Mouse (Mus musculus) lung, embryonic 14.5 days (tissue): ENCODE results near the gene Rfc4. TPM values are rescaled to one million over a fixed set of nuclear protein-coding genes. Genes with fewer than 3 reads are reported as not detected.

Experiments used
- ATAC-seq: fragments of 200-750 bp; cut with Nextera tagmentation; 2 replicates; pipeline ENCODE4 v1.8.0; 2017; ENCODE audit warnings: mild to moderate bottlenecking, moderate TSS enrichment, moderate library complexity; ENCODE audit not compliant: insufficient read depth
- DNase-seq: peaks from one replicate; pipeline ENCODE4 v3.0.0-alpha.2; 2015
- H3K27ac ChIP-seq: fragments of 300-500 bp; sonication (generic); 2 replicates; pipeline ENCODE4 v1.5.1; 2014; ENCODE audit warnings: low read depth, mild to moderate bottlenecking, moderate library complexity
- H3K27me3 ChIP-seq: fragments of 300-500 bp; sonication (generic); 2 replicates; pipeline ENCODE4 v1.6.1; 2014; ENCODE audit warnings: low read length, control low read depth; ENCODE audit not compliant: insufficient read depth
- H3K36me3 ChIP-seq: fragments of 300-500 bp; sonication (generic); 2 replicates; pipeline ENCODE4 v1.6.1; 2014; ENCODE audit warnings: control low read depth; ENCODE audit not compliant: insufficient read depth
- H3K4me1 ChIP-seq: fragments of 300-500 bp; sonication (generic); 2 replicates; pipeline ENCODE4 v1.6.1; 2014; ENCODE audit warnings: antibody characterized with exemption, control low read depth; ENCODE audit not compliant: insufficient read depth
- H3K4me2 ChIP-seq: fragments of 300-500 bp; sonication (generic); 2 replicates; pipeline ENCODE4 v1.6.1; 2014; ENCODE audit warnings: mild to moderate bottlenecking
- H3K4me3 ChIP-seq: fragments of 300-500 bp; sonication (generic); 2 replicates; pipeline ENCODE4 v1.5.1; 2014; ENCODE audit warnings: low read depth, low read length
- H3K9ac ChIP-seq: fragments of 300-500 bp; sonication (generic); 2 replicates; pipeline ENCODE4 v1.6.1; 2014
- H3K9me3 ChIP-seq: fragments of 300-500 bp; sonication (generic); 2 replicates; pipeline ENCODE4 v1.6.1; 2016; ENCODE audit warnings: low read depth, low read length, control low read depth
- CTCF ChIP-seq: IDR thresholded peaks from 2 replicates; pipeline ENCODE4 v1.5.1; 2016; ENCODE audit warnings: antibody characterized with exemption, low read depth
- WGBS: fragments of 180-500 bp; shearing (Covaris S2); extraction: QIAGEN DNeasy Blood & Tissue Kit; methylation state at CpG from one replicate; pipeline ENCODE4 v1.1.7; 2014; 5-methylcytosine and 5-hydroxymethylcytosine counted together
- polyA plus RNA-seq: library from polyadenylated mRNA; unstranded; fragments of >200 nt; fragmentation: Nextera tagmentation; extraction: Ambion mirVana; gene quantifications from 2 replicates; pipeline ENCODE4 v1.2.1, GENCODE M21; 2014

Gene Rfc4
- polyA plus RNA-seq, 1 experiment from 2014 or later, result 148 TPM

DNA sequence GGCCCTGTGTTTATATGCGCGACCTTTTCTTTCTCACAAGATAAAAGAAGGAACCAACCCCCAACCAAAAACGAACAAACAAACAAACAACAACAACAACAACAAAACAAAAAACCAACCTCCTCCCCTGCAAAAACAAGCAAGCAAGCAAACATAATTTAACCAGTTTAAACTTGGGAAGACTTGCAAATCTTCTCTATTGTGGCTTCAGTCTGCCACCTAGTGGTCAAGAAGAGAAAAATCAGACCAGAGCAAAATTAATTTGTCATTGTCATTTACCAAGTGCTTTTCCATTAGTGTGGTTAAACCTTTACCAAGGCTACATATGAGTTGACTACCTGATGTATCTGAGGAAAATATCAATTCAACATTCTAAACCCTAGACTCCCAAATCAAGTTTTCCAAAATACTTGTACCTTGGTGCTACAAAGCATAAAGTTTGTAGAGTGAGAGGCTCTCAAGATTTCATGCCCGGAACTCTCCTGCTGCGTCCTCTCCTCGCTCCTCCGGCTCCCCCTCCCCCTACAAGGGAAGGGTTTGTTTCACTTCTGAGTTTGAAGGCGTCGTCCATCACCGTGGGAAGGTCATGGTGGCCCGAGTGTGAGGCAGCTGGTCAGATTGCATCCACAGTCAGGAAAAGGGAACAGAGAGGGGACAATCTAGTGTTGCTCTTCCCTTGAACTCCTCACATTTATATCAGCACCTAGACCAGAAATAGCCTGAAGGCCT, 8.0 kb upstream of the Rfc4 start:
- Histone ChIP-seq H3K9me3 (no peaks in the 10 kb centered on the region), H3K4me2 (no peak overlapping the region), H3K27ac (no peak overlapping the region), H3K4me3 (no peak overlapping the region), H3K9ac (no peak overlapping the region), H3K36me3 (no peaks in the 10 kb centered on the region), H3K4me1 (no peaks in the 10 kb centered on the region), H3K27me3 (no peaks in the 10 kb centered on the region)
- peak; percentile 84 for TF ChIP-seq CTCF
- DNase-seq (peak; percentile 84), ATAC-seq (no peak)
- WGBS, result 19% methylated on average over 11 of the region's 11 CpGs

DNA sequence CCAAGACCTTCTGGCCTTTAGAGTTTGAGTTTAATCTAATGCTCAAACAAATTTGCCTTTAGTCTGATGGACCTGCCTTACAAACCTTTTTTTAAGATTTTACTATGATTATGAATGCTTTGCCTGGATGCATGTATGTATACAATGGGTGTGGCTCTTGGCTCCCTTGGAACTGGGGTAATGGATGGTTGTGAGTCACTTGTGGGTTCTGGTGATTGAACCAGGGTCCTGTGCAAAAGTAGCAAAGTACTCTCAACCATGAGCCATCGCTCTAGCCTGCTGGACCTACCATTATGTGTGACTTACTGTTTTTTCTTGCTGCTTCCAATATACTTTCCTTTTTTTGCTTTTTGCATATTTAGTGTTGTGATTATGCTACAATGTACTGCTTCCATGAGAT, 4.8 kb upstream of the Rfc4 start:
- no peaks in the 10 kb centered on the region for H3K9me3 ChIP-seq
- no peak overlapping the region for H3K4me3 ChIP-seq
- H3K4me2 ChIP-seq, result no peak overlapping the region
- no peaks in the 10 kb centered on the region for H3K4me1 ChIP-seq
- 85% methylated on average over 1 of the region's 1 CpGs for WGBS
- no peak overlapping the region for H3K9ac ChIP-seq
- no peak for TF ChIP-seq CTCF
- no peak for ATAC-seq
- no peak overlapping the region for H3K27ac ChIP-seq
- no peaks in the 10 kb centered on the region for H3K27me3 ChIP-seq
- no peak for DNase-seq
- H3K36me3 ChIP-seq, result no peaks in the 10 kb centered on the region

DNA sequence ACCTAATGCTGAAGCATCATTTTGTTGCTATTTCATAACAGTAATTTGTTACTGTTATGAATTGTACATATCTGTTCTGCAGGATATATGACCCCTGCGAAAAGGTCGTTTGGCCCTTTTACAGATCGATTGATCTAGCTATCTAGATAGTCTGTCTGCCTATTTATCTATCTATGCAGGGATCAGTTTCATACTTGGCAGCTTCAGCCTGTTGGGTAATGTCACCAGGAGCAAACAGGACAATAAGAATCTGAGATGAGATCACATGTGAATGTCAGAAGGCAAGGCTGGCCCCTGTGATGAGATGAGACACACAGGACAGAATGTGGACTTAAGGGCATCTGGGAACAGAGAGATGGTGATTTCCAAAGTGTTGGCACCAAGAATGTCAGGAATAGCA, 2.8 kb upstream of the Rfc4 start:
- TF ChIP-seq CTCF, result no peak
- Histone ChIP-seq H3K36me3 (no peaks in the 10 kb centered on the region; the same call in 1 of the 2 replicates), H3K4me3 (no peak overlapping the region), H3K9ac (no peak overlapping the region), H3K4me2 (no peak overlapping the region), H3K27me3 (no peaks in the 10 kb centered on the region), H3K9me3 (no peaks in the 10 kb centered on the region), H3K27ac (no peak overlapping the region), H3K4me1 (no peaks in the 10 kb centered on the region)
- WGBS, result 87% methylated on average over 3 of the region's 3 CpGs
- no peak for ATAC-seq
- DNase-seq, result no peak

DNA sequence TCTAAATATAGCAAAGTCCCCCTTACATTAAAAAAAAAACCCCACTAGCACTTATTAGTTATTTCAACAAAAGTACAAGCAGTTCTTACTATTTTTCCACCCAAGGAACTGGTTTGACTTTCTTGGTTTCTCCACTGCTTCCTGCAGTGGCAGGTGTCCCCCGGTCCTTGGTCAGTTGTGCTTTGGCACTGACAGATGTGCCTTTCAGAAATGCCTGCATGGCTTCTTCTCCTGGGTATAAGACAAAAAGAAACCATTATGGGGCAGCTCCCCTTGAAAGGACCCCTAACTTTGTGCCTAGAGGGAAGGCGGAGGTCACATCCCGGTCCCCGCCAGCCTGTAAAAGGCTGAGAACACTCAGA, 245 bp downstream of the Rfc4 start:
- H3K9ac ChIP-seq, result peak overlapping the region; percentile 91
- H3K4me2 ChIP-seq, result peak overlapping the region; percentile 89
- H3K36me3 ChIP-seq, result peaks cover 22% of the 10 kb centered on the region
- no peaks in the 10 kb centered on the region for H3K4me1 ChIP-seq
- H3K4me3 ChIP-seq, result peak overlapping the region; percentile 79
- WGBS, result 0% methylated on average over 4 of the region's 4 CpGs
- ATAC-seq (no peak), DNase-seq (no peak)
- H3K9me3 ChIP-seq, result no peaks in the 10 kb centered on the region
- no peaks in the 10 kb centered on the region for H3K27me3 ChIP-seq
- H3K27ac ChIP-seq, result peak overlapping the region; percentile 99
- TF ChIP-seq CTCF, result no peak

DNA sequence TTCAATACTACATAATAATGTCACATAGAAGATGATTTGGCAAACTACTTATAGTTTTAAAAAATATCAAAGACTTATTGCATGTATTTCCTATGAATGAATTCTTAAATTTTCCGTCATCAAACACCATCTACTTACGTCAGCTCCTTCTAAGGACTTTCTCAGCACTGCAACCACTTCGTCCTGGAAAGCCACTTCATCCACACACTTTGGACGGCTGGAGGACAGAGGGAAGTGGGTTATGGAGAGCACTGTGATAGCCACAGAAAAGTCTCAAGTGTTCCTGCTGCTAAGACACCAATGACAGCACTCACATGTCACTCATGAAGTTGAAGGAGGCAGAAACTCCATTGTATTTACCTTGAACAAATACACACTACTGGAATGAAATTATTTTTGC, 3.1 kb downstream of the Rfc4 start:
- H3K27me3 ChIP-seq, result no peaks in the 10 kb centered on the region
- no peak overlapping the region for H3K27ac ChIP-seq
- TF ChIP-seq CTCF, result no peak
- H3K9ac ChIP-seq, result no peak overlapping the region
- 76% methylated on average over 4 of the region's 4 CpGs for WGBS
- H3K4me2 ChIP-seq, result no peak overlapping the region
- DNase-seq (no peak), ATAC-seq (no peak)
- H3K36me3 ChIP-seq, result peaks cover 48% of the 10 kb centered on the region
- H3K4me1 ChIP-seq, result no peaks in the 10 kb centered on the region
- H3K4me3 ChIP-seq, result no peak overlapping the region
- H3K9me3 ChIP-seq, result no peaks in the 10 kb centered on the region

DNA sequence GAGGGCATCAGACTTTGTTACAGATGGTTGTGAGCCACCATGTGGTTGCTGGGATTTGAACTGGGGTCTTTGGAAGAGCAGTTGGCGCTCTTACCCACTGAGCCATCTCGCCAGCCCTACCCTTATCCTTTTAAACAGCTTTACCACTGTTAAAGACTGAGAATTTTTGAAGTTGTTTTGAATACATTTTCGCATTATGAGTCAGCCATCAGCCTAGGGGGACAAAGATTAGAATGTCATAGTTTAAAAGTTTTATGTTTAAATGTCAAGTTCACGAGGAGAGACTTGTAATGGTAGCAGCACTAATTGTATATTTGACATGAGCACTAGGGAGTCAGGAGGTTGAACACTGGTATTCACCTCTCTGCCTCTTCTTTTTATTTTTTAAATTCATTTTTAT, 4.4 kb downstream of the Rfc4 start:
- H3K9me3 ChIP-seq, result no peaks in the 10 kb centered on the region
- ATAC-seq (no peak), DNase-seq (no peak)
- H3K36me3 ChIP-seq, result peaks cover 56% of the 10 kb centered on the region
- H3K27me3 ChIP-seq, result no peaks in the 10 kb centered on the region
- no peak; the same call in 1 of the 2 replicates for TF ChIP-seq CTCF
- no peak overlapping the region for H3K9ac ChIP-seq
- H3K4me2 ChIP-seq, result no peak overlapping the region
- no peak overlapping the region for H3K27ac ChIP-seq
- no peaks in the 10 kb centered on the region for H3K4me1 ChIP-seq
- WGBS, result 90% methylated on average over 4 of the region's 4 CpGs
- no peak overlapping the region for H3K4me3 ChIP-seq

DNA sequence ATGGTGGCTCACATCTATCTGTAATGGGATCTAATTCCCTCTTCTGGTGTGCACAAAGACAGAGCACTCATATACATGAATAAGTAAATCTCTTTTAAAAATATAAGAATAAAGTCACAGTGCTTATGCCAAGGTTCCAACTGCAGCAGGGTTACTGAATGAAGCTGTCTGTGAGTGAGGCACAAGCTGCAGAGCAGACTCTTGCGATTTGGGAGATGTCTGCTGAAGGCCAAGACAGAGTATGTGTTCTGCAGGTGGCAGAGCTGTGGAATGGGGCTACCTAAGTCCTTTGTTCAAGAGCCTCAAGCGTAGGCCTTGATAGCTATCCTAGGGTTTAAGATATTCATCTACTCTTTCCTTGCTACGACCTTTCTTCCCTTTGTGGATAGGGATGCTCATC, 5.1 kb downstream of the Rfc4 start:
- ATAC-seq (no peak), DNase-seq (no peak)
- Histone ChIP-seq H3K27me3 (no peaks in the 10 kb centered on the region), H3K9me3 (no peaks in the 10 kb centered on the region), H3K27ac (no peak overlapping the region), H3K36me3 (peaks cover 58% of the 10 kb centered on the region), H3K4me2 (no peak overlapping the region), H3K9ac (no peak overlapping the region), H3K4me3 (no peak overlapping the region), H3K4me1 (no peaks in the 10 kb centered on the region)
- no peak for TF ChIP-seq CTCF
- 90% methylated on average over 3 of the region's 3 CpGs for WGBS
